12 mouse cellular contexts compared by ENCODE assay signal in genomic region chr6:100558057-100558456, GRCm38 (mm10).
DNase-seq lines count a peak whose midpoint lies in the region; ATAC-seq and TF ChIP-seq lines count a peak whose summit lies in the region.
"Had no signal": no experiment of that assay in that cellular context is flagged by ENCODE, and none has a peak within 500 bp of the region (broad histone marks: within the 10 kb centered on the region; RNA-seq: fewer than 3 reads in every experiment).

No protein-coding gene starts in this region.

- no peaks in the 10 kb centered on the region; the same call in 1 of the 2 replicates for H3K4me1 ChIP-seq in cerebellum, adult 2 months (ENCODE audit: control insufficient read depth, insufficient read depth, low read length)
- peaks cover 7% of the 10 kb centered on the region; the same call in 1 of the 2 replicates for H3K4me1 ChIP-seq in hindbrain, postnatal 0 days (ENCODE audit: insufficient read depth, low read length)

- H3K9me3 ChIP-seq in hindbrain, postnatal 0 days (ENCODE audit: low read length) = no peaks in the 10 kb centered on the region
- H3K9me3 ChIP-seq: limb, embryonic 10.5 days had no signal

- no peak overlapping the region for H3K4me2 ChIP-seq in hindbrain, postnatal 0 days (ENCODE audit: low read depth, low read length)
- H3K4me2 ChIP-seq: heart, embryonic 11.5 days had no signal

- in situ Hi-C loops in Patski (cut with MboI; ENCODE audit: low pct_unique_long_range_greater_than_20kb) = no loop called here

- CTCF ChIA-PET in Patski (lab: Charles Lee) = interaction anchor here (0.8 to 1.3 kb wide), 5 partner anchors 21 to 357 kb away, joined by 3 read pairs; no protein-coding TSS in a partner anchor

- H3K9ac ChIP-seq in hindbrain, postnatal 0 days (replicated peaks; ENCODE audit: low read length) = no peak overlapping the region

- H3K36me3 ChIP-seq in hindbrain, postnatal 0 days (ENCODE audit: insufficient read depth, low read length) = no peaks in the 10 kb centered on the region
- H3K36me3 ChIP-seq: limb, embryonic 10.5 days had no signal

- peak; percentile 91 for ATAC-seq in Patski
- ATAC-seq in hindbrain, postnatal 0 days = peak; percentile 42; the same call in 1 of the 2 replicates
- no peak for ATAC-seq in inflammation-experienced regulatory T-cells, adult 6 months
- ATAC-seq: activated CD4-positive, CD25-positive, alpha-beta regulatory T cell, adult 4 months had no signal

- peak; percentile 54 to 73 for DNase-seq in cerebellum, postnatal 10 days
- no peak for DNase-seq in cerebellum, adult 2 months
- DNase-seq in Patski (ENCODE audit: low read depth, low spot score) = peak; percentile 81
- peak; percentile 50 for DNase-seq in hindbrain, postnatal 0 days (ENCODE audit: low spot score)
- DNase-seq in left cerebral cortex, postnatal 36 days (ENCODE audit: low spot score in 2 of 2) = peak; percentile 88 to 89
- DNase-seq in cerebellum, postnatal 36 days = no peak
- no peak for DNase-seq in urinary bladder, adult 18-20 months (ENCODE audit: low spot score in 2 of 2)
- DNase-seq: thymus, postnatal 4 days had no signal

- H3K27me3 ChIP-seq in cerebellum, adult 2 months (ENCODE audit: control insufficient read depth, insufficient read depth, low read length) = no peaks in the 10 kb centered on the region
- H3K27me3 ChIP-seq in Patski = no peaks in the 10 kb centered on the region
- peaks cover 12% of the 10 kb centered on the region for H3K27me3 ChIP-seq in hindbrain, postnatal 0 days (ENCODE audit: insufficient read depth, low read length)

- TF ChIP-seq CTCF in cerebellum, adult 2 months (IDR thresholded peaks at IDR 0.05; ENCODE audit: borderline replicate concordance, insufficient read depth, low read depth, low read length) = no peak
- TF ChIP-seq CTCF in Patski (IDR thresholded peaks at IDR 0.05) = no peak
- no peak for TF ChIP-seq CTCF in hindbrain, postnatal 0 days (IDR thresholded peaks at IDR 0.05; ENCODE audit: low read depth)

- WGBS in cerebellum, adult 2 months = 32% methylated on average over 8 of the region's 8 CpGs
- WGBS in hindbrain, postnatal 0 days = 26% methylated on average over 8 of the region's 8 CpGs

- TF ChIP-seq POLR2A in cerebellum, adult 2 months (IDR thresholded peaks at IDR 0.05; ENCODE audit: borderline replicate concordance, insufficient read depth, low read length) = no peak

- intact Hi-C loops in left cerebral cortex, postnatal 36 days (cut with DNase I) = loop anchor here (5.0 kb wide), 1 partner anchor 271 kb away; the partner anchor contains the start of gene Rybp

- H3K4me3 ChIP-seq in cerebellum, adult 2 months (replicated peaks; ENCODE audit: insufficient read depth, low read depth, low read length) = no peak overlapping the region
- no peak overlapping the region for H3K4me3 ChIP-seq in hindbrain, postnatal 0 days (ENCODE audit: low read length)
- H3K4me3 ChIP-seq: limb, embryonic 10.5 days had no signal

- POLR2A ChIA-PET in Patski (lab: Charles Lee) = interaction anchor here (1.1 kb wide), 1 partner anchor 14 kb away, joined by 3 read pairs; no protein-coding TSS in a partner anchor

- H3K27ac ChIP-seq in cerebellum, adult 2 months (ENCODE audit: insufficient read depth, low read length) = no peak overlapping the region
- no peak overlapping the region for H3K27ac ChIP-seq in hindbrain, postnatal 0 days
- H3K27ac ChIP-seq: limb, embryonic 10.5 days had no signal

Comparison
In these comparisons a context has a peak if more than half of its experiments do, and no peak if none do; other contexts are left out.
1. DNase-seq: peak in cerebellum, postnatal 10 days (2 of 2), Patski (single experiment), hindbrain, postnatal 0 days (single experiment) and left cerebral cortex, postnatal 36 days (2 of 2); none in cerebellum, adult 2 months (0 of 2), cerebellum, postnatal 36 days (0 of 2) and urinary bladder, adult 18-20 months (0 of 2).